Mouse (Mus musculus): ENCODE measurements at regions not wholly inside any gene's neighbourhood (a gene's known extent, or its start where the extent isn't known, plus 50 kb on each side); places are given as distances from the start of the nearest gene placed in this dataset.

- H3K27me3 ChIP-seq = no peaks in the 10 kb centered on the region
Measured at GRCm38 (mm10) chr14:114425475-114425874, 666.5 kb upstream of the Gpc5 start.

More at GRCm38 (mm10) chr14:114425475-114425874, 666.5 kb upstream of the Gpc5 start:
- Histone ChIP-seq H3K4me2 (no peak overlapping the region), H3K4me1 (replicated peaks) (no peaks in the 10 kb centered on the region), H3K9me3 (no peaks in the 10 kb centered on the region), H3K27ac (replicated peaks) (no peak overlapping the region), H3K36me3 (no peaks in the 10 kb centered on the region), H3K4me3 (no peak overlapping the region), H3K9ac (no peak overlapping the region)
- ATAC-seq (ENCODE audit: low FRiP score, low read depth) = no peak
- 85% methylated on average over 2 of the region's 2 CpGs for WGBS
